Mouse (Mus musculus): ENCODE data around the gene Gm42906. TPM values are rescaled to one million over a fixed set of nuclear protein-coding genes. Genes with fewer than 3 reads are reported as not detected.

Gm42906 gene
- polyA plus RNA-seq, 1 experiment from 2014 or later: not detected

Other genes starting within 250 kb of the Gm42906 start
- gene Stard13, start 194.3 kb downstream of the Gm42906 start, polyA plus RNA-seq (2014; fragmentation: Nextera tagmentation; extraction: Ambion mirVana): 3.7 and 4.0 TPM in 2 replicates
- gene Vmn2r18, start 177.9 kb upstream of the Gm42906 start, polyA plus RNA-seq (2014; fragmentation: Nextera tagmentation; extraction: Ambion mirVana): 0.07 and 0.11 TPM in 2 replicates
- 167 and 168 TPM in 2 replicates for gene Rfc3, start 223.1 kb upstream of the Gm42906 start, polyA plus RNA-seq (2014; fragmentation: Nextera tagmentation; extraction: Ambion mirVana)